Mouse (Mus musculus) megakaryocyte, embryonic 14.5 days (primary cell): ENCODE results near the gene Slc12a7. TPM values are rescaled to one million over a fixed set of nuclear protein-coding genes. Genes with fewer than 3 reads are reported as not detected.

Source experiments
- H3K27me3 ChIP-seq: replicated peaks from 2 replicates; pipeline ENCODE3; 2012; ENCODE audit warnings: inconsistent platforms
- H3K36me3 ChIP-seq: replicated peaks from 2 replicates; pipeline ENCODE3; 2012; ENCODE audit warnings: low read length, inconsistent platforms, mixed read lengths
- H3K4me1 ChIP-seq: 2 replicates; pipeline ENCODE4 v1.6.1; 2012; ENCODE audit warnings: inconsistent platforms
- H3K4me3 ChIP-seq: replicated peaks from 2 replicates; pipeline ENCODE3; 2012; ENCODE audit warnings: moderate library complexity, mild to moderate bottlenecking, inconsistent platforms
- H3K9me3 ChIP-seq: 2 replicates; pipeline ENCODE4 v1.6.1; 2012; ENCODE audit warnings: inconsistent platforms
- FLI1 ChIP-seq: IDR thresholded peaks from 2 replicates; pipeline ENCODE4 v1.6.1; 2012; ENCODE audit warnings: low read length, inconsistent platforms, mixed read lengths
- GATA1 ChIP-seq: IDR thresholded peaks from 3 replicates; pipeline ENCODE4 v1.6.1; 2012; ENCODE audit warnings: mixed read lengths, low read length, inconsistent platforms, borderline replicate concordance
- polyA plus RNA-seq: library from polyadenylated mRNA; stranded (reverse); fragments of >175 nt; gene quantifications from 2 replicates; pipeline ENCODE4 v1.2.3, GENCODE M21; 2012; ENCODE audit warnings: low replicate concordance; ENCODE audit not compliant: insufficient read depth

The Slc12a7 gene
- polyA plus RNA-seq, 1 experiment = 2.8 TPM

- H3K4me3 ChIP-seq = peak overlapping the region; percentile 76
- H3K36me3 ChIP-seq = peaks cover 20% of the 10 kb centered on the region
- TF ChIP-seq FLI1 (no peak), GATA1 (no peak)
- H3K27me3 ChIP-seq = peaks cover 40% of the 10 kb centered on the region
- peaks cover 41% of the 10 kb centered on the region for H3K4me1 ChIP-seq
- H3K9me3 ChIP-seq = no peaks in the 10 kb centered on the region
These were observed 70.7 kb downstream of the Slc12a7 start for GRCm38 (mm10) chr13:73803450-73804178.

DNA sequence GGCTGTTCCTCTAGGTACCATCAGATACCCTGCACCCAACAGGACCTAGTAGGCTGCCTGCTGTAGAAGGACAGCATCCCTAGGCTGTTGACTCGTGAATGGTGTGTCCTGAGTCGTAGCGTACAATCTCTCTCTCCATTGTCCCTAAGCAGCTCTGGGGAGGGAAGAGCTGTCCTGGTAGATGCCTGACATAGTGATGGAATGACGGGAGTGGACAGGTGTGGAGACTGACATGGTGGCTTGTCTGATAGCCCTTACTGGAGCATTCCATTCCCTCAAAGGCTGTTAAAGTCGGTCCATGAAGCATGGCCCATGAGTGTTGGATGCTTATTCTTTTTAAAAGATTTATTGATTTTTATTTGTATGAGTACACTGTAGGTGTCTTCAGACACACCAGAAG, 72.0 kb downstream of the Slc12a7 start:
- Histone ChIP-seq H3K4me1 (peaks cover 45% of the 10 kb centered on the region), H3K36me3 (peaks cover 20% of the 10 kb centered on the region), H3K9me3 (no peaks in the 10 kb centered on the region), H3K27me3 (peaks cover 38% of the 10 kb centered on the region), H3K4me3 (no peak overlapping the region)
- TF ChIP-seq GATA1 (no peak), FLI1 (no peak)

DNA sequence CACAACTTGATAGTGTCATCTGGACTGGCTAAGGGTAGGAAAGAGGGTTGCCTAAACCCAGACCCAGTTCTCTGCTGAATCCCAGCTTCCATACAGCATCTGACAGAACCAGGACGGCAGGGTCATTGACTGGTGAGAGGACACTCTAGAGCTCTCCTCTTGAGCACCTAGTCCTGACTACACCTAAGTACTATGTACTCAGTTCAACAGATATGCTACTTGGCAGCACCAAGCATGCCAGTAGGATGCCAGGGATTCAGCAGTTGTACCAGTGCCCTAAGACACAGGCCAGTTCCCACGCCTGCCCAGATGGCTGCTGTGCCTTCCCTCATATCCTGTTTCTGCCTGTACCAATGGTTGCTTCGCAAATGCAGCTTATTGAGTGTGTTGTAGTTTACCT, 80.0 kb downstream of the Slc12a7 start:
- no peak for TF ChIP-seq GATA1
- no peak for TF ChIP-seq FLI1
- peaks cover 33% of the 10 kb centered on the region for H3K27me3 ChIP-seq
- peaks cover 11% of the 10 kb centered on the region for H3K4me1 ChIP-seq
- H3K36me3 ChIP-seq = peaks cover 31% of the 10 kb centered on the region
- no peak overlapping the region for H3K4me3 ChIP-seq
- H3K9me3 ChIP-seq = no peaks in the 10 kb centered on the region

DNA sequence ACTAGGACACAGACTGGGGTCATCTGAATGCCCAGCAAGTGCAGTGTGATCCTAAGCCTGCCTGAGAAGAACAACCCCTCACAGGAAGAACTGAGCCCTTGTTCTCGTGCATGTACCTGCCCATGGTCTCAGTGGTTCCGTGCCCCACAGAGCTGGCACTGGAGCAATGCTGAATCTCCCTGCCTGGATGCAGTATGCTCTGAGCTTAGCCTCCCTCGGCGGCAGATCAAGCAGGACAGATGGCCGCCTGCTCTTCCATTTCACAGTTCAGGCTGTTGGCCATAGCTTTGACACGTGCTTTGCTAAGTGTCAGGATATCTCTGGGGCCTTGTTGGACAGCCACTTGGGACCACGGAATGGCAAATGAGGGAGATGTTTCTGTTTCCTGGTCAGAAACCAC, 81.3 kb downstream of the Slc12a7 start:
- no peak for TF ChIP-seq GATA1
- no peak for TF ChIP-seq FLI1
- Histone ChIP-seq H3K36me3 (peaks cover 30% of the 10 kb centered on the region), H3K27me3 (peaks cover 44% of the 10 kb centered on the region), H3K4me3 (no peak overlapping the region), H3K9me3 (no peaks in the 10 kb centered on the region), H3K4me1 (no peaks in the 10 kb centered on the region)

- no peaks in the 10 kb centered on the region for H3K9me3 ChIP-seq
- H3K36me3 ChIP-seq = peaks cover 16% of the 10 kb centered on the region
- H3K4me1 ChIP-seq = no peaks in the 10 kb centered on the region; the same call in 1 of the 2 replicates
- TF ChIP-seq GATA1 (no peak), FLI1 (no peak)
- H3K4me3 ChIP-seq = no peak overlapping the region
- peaks cover 60% of the 10 kb centered on the region for H3K27me3 ChIP-seq
These were observed 83.4 kb downstream of the Slc12a7 start for GRCm38 (mm10) chr13:73816338-73816737.

DNA sequence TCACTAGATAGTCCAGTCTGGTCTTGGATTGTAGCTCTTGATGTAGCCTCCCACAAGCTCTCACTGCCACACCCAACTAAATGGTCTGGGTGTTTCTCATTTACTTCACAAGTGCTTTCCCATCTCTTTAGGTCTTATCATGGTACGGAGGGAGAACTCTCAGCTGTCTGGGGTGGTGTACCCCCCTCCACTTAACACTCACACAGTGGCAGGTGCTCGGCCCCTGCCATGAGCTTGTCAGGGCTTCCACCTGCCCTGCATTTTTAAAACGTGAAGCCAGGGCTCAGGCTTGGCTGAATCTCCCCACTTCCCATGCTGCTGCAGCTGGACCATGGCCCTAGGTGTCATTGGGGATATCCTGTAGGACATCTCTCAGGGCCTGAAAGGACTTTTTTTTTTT, 86.0 kb downstream of the Slc12a7 start:
- Histone ChIP-seq H3K27me3 (peaks cover 77% of the 10 kb centered on the region), H3K4me3 (no peak overlapping the region), H3K36me3 (peaks cover 7% of the 10 kb centered on the region), H3K4me1 (peaks cover 3% of the 10 kb centered on the region; the same call in 1 of the 2 replicates), H3K9me3 (no peaks in the 10 kb centered on the region)
- TF ChIP-seq GATA1 (no peak), FLI1 (no peak)

DNA sequence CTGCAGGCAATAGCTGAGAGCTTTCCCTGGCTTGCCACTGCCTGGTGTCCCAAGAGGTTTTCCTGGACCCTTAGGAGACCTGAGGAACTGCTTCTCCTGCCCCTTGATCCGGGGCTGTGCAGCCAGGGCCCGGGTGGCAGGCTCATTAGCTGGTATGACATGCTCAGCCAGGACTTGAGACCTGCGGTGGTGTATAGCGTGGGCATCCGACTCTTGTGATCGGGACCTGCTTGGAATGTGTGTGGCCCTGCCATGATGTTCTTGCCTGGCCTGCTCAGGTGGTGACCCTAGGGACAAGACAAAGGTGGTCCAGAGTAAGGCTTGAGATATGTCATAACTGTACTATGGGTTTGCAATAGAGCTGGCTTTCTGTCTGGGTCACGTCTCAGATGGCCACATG, 88.4 kb downstream of the Slc12a7 start:
- peaks cover 90% of the 10 kb centered on the region for H3K27me3 ChIP-seq
- no peaks in the 10 kb centered on the region for H3K36me3 ChIP-seq
- TF ChIP-seq GATA1 (no peak), FLI1 (no peak)
- H3K4me3 ChIP-seq = no peak overlapping the region
- H3K9me3 ChIP-seq = no peaks in the 10 kb centered on the region
- H3K4me1 ChIP-seq = peaks cover 3% of the 10 kb centered on the region; the same call in 1 of the 2 replicates

DNA sequence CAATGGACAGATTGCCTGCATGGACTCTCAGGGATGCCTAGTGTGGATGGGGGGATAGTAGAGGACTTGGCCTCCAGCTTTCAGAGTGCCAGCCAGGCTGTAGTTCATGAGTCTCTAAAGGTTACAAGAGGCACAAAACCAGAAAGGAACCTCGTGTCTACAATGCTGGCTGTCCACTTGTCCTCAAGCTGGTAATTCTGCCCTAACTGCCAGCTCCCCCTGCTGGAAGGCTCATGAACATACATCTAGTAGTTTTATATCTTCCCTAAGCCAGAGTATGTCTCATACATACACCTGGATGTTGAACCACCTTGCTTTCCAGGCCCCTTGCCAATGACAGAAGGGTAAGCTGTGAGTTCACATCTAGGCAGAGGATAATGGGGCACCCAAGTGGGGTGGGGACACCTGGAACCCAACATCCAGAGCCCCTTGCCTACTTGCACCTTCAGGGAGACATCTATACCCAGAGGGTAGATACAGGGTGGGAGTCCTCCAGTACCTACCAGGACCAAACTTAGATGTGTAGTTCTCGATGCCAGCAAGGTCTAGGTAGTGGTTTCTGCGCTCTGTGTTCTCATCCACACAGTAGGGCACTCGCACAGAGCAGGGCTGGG, 89.4 kb downstream of the Slc12a7 start:
- Histone ChIP-seq H3K27me3 (peaks cover 94% of the 10 kb centered on the region), H3K4me3 (no peak overlapping the region), H3K36me3 (no peaks in the 10 kb centered on the region), H3K4me1 (peaks cover 3% of the 10 kb centered on the region; the same call in 1 of the 2 replicates), H3K9me3 (no peaks in the 10 kb centered on the region)
- no peak for TF ChIP-seq GATA1
- TF ChIP-seq FLI1 = no peak

- Histone ChIP-seq H3K4me3 (no peak overlapping the region), H3K27me3 (peaks cover 93% of the 10 kb centered on the region), H3K36me3 (no peaks in the 10 kb centered on the region), H3K4me1 (peaks cover 3% of the 10 kb centered on the region; the same call in 1 of the 2 replicates), H3K9me3 (no peaks in the 10 kb centered on the region)
- TF ChIP-seq FLI1 (no peak), GATA1 (no peak)
These were observed 90.8 kb downstream of the Slc12a7 start for GRCm38 (mm10) chr13:73823711-73824110.

DNA sequence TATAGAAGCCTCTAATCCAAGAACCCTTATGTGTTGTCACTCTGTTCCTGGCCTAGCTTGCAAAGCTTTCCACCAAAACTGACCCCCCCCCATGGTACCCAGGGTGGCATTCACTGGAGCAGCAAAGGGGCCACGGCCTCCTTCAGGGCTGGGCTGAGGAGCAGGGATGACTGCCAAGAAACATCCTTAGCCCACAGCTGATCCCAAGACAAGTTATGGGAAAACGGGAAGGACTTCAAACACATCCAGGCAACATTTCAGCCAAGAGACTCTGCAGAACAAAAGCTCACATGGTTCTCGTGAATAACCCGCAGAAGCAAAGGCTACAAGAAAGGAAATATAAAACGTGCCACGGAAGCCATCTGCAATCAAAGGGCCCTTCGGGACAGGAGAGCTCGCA, 94.3 kb downstream of the Slc12a7 start:
- no peaks in the 10 kb centered on the region for H3K9me3 ChIP-seq
- no peak for TF ChIP-seq GATA1
- TF ChIP-seq FLI1 = no peak
- peaks cover 76% of the 10 kb centered on the region for H3K27me3 ChIP-seq
- no peaks in the 10 kb centered on the region for H3K36me3 ChIP-seq
- H3K4me3 ChIP-seq = no peak overlapping the region
- no peaks in the 10 kb centered on the region; the same call in 1 of the 2 replicates for H3K4me1 ChIP-seq
